24 mouse cellular contexts compared by ENCODE assay signal in genomic region chr13:118483031-118483430, GRCm38 (mm10).
DNase-seq lines count a peak whose midpoint lies in the region; ATAC-seq and TF ChIP-seq lines count a peak whose summit lies in the region.
"Had no signal": no experiment of that assay in that cellular context is flagged by ENCODE, and none has a peak within 500 bp of the region (broad histone marks: within the 10 kb centered on the region; RNA-seq: fewer than 3 reads in every experiment).

No protein-coding gene starts in this region.

- TF ChIP-seq POLR2A in brain, embryonic 14.5 days (IDR thresholded peaks at IDR 0.05; ENCODE audit: borderline replicate concordance, extremely low read depth, insufficient read depth, insufficient read length, poor library complexity, severe bottlenecking), result no peak

- DNase-seq in embryonic facial prominence, embryonic 11.5 days (ENCODE audit: low spot score), result peak; percentile 47
- no peak for DNase-seq in embryonic facial prominence, embryonic 10.5 days (ENCODE audit: low spot score)
- DNase-seq in heart, adult 11 months, result no peak
- no peak for DNase-seq in midbrain, postnatal 0 days (ENCODE audit: low spot score)
- peak; percentile 12 for DNase-seq in brain, embryonic 14.5 days (ENCODE audit: low read depth)
- no peak for DNase-seq in liver, postnatal 0 days
- DNase-seq: adrenal gland, adult 2 months; adrenal gland, postnatal 25 days; cerebellum, adult 2 months; cerebellum, postnatal 14 days; gastrocnemius, postnatal 10 days; heart, adult 2 months; heart, postnatal 4 days; kidney, adult 8-10 months had no signal

- 71% methylated on average over 8 of the region's 8 CpGs for WGBS in embryonic facial prominence, embryonic 11.5 days
- 66% methylated on average over 8 of the region's 8 CpGs for WGBS in embryonic facial prominence, embryonic 10.5 days
- 20% methylated on average over 8 of the region's 8 CpGs for WGBS in heart, embryonic 15.5 days
- 56% methylated on average over 8 of the region's 8 CpGs for WGBS in midbrain, embryonic 15.5 days
- WGBS in midbrain, postnatal 0 days, result 39% methylated on average over 8 of the region's 8 CpGs
- WGBS in liver, postnatal 0 days (ENCODE audit: insufficient replicate concordance), result 66% methylated on average over 8 of the region's 8 CpGs

- no peaks in the 10 kb centered on the region for H3K4me1 ChIP-seq in embryonic facial prominence, embryonic 11.5 days (ENCODE audit: control insufficient read depth, insufficient read depth, low read length)
- H3K4me1 ChIP-seq in embryonic facial prominence, embryonic 10.5 days, result 0 out of 2 replicates have a peak, but pooled peaks cover 14% of the 10 kb centered on the region
- 0 out of 2 replicates have a peak, but pooled peaks cover 3% of the 10 kb centered on the region for H3K4me1 ChIP-seq in heart, embryonic 15.5 days (replicated peaks)
- peaks cover 5% of the 10 kb centered on the region for H3K4me1 ChIP-seq in midbrain, embryonic 15.5 days
- H3K4me1 ChIP-seq in midbrain, postnatal 0 days (ENCODE audit: insufficient read depth, low read length), result peaks cover 3% of the 10 kb centered on the region; the same call in 1 of the 2 replicates
- H3K4me1 ChIP-seq in liver, postnatal 0 days (ENCODE audit: insufficient read depth), result no peaks in the 10 kb centered on the region
- H3K4me1 ChIP-seq: embryonic facial prominence, embryonic 13.5 days; forebrain, embryonic 12.5 days; hindbrain, embryonic 12.5 days had no signal

- no peak overlapping the region for H3K27ac ChIP-seq in embryonic facial prominence, embryonic 11.5 days (replicated peaks; ENCODE audit: low read depth, low read length)
- no peak overlapping the region for H3K27ac ChIP-seq in embryonic facial prominence, embryonic 10.5 days (replicated peaks)
- H3K27ac ChIP-seq in heart, embryonic 15.5 days, result no peak overlapping the region
- no peak overlapping the region for H3K27ac ChIP-seq in midbrain, embryonic 15.5 days
- no peak overlapping the region for H3K27ac ChIP-seq in midbrain, postnatal 0 days (ENCODE audit: low read depth, low read length)
- H3K27ac ChIP-seq in liver, postnatal 0 days (ENCODE audit: low read depth), result no peak overlapping the region
- H3K27ac ChIP-seq: embryonic facial prominence, embryonic 13.5 days; forebrain, embryonic 12.5 days; heart, adult 2 months; hindbrain, embryonic 12.5 days had no signal

- no peak overlapping the region for H3K9ac ChIP-seq in embryonic facial prominence, embryonic 11.5 days (replicated peaks; ENCODE audit: low read length)
- H3K9ac ChIP-seq in heart, embryonic 15.5 days, result no peak overlapping the region
- H3K9ac ChIP-seq in midbrain, embryonic 15.5 days, result no peak overlapping the region
- H3K9ac ChIP-seq in midbrain, postnatal 0 days (replicated peaks; ENCODE audit: low read length, poor library complexity, severe bottlenecking), result no peak overlapping the region
- no peak overlapping the region for H3K9ac ChIP-seq in liver, postnatal 0 days (replicated peaks)
- H3K9ac ChIP-seq: embryonic facial prominence, embryonic 13.5 days; forebrain, embryonic 12.5 days; hindbrain, embryonic 12.5 days had no signal

- ATAC-seq in embryonic facial prominence, embryonic 11.5 days (replicated peaks; ENCODE audit: insufficient number of reproducible peaks, low FRiP score, low TSS enrichment, low read depth), result no peak
- ATAC-seq in heart, embryonic 15.5 days (replicated peaks; ENCODE audit: insufficient number of reproducible peaks, insufficient read depth, low FRiP score, low read depth), result no peak; the same call in 1 of the 2 replicates
- peak; percentile 76; the same call in 1 of the 2 replicates for ATAC-seq in midbrain, embryonic 15.5 days (replicated peaks)
- ATAC-seq in midbrain, postnatal 0 days (ENCODE audit: low FRiP score), result no peak
- ATAC-seq in liver, postnatal 0 days, result no peak
- ATAC-seq: forebrain, embryonic 16.5 days; hindbrain, embryonic 16.5 days; inflammation-experienced regulatory T-cells, adult 6 months; intestine, postnatal 0 days had no signal

- no peak for TF ChIP-seq EP300 in liver, postnatal 0 days (IDR thresholded peaks at IDR 0.05; ENCODE audit: low read depth)

- H3K4me2 ChIP-seq in embryonic facial prominence, embryonic 11.5 days (ENCODE audit: low read depth, low read length), result no peak overlapping the region
- peak overlapping the region; percentile 31; the same call in 1 of the 2 replicates for H3K4me2 ChIP-seq in heart, embryonic 15.5 days
- no peak overlapping the region for H3K4me2 ChIP-seq in midbrain, embryonic 15.5 days
- no peak overlapping the region for H3K4me2 ChIP-seq in midbrain, postnatal 0 days (ENCODE audit: low read depth, low read length, poor library complexity, severe bottlenecking)
- no peak overlapping the region for H3K4me2 ChIP-seq in liver, postnatal 0 days (ENCODE audit: low read depth, low read length)
- H3K4me2 ChIP-seq: embryonic facial prominence, embryonic 13.5 days; forebrain, embryonic 12.5 days; hindbrain, embryonic 12.5 days had no signal

- TF ChIP-seq CTCF in midbrain, postnatal 0 days (IDR thresholded peaks at IDR 0.05), result no peak
- TF ChIP-seq CTCF in brain, embryonic 14.5 days (IDR thresholded peaks at IDR 0.05; ENCODE audit: borderline replicate concordance, extremely low read depth, insufficient read depth, insufficient read length), result no peak
- no peak for TF ChIP-seq CTCF in liver, postnatal 0 days (IDR thresholded peaks at IDR 0.05; ENCODE audit: low read depth)

- H3K9me3 ChIP-seq in embryonic facial prominence, embryonic 11.5 days (replicated peaks; ENCODE audit: control insufficient read depth, low read length), result no peaks in the 10 kb centered on the region
- H3K9me3 ChIP-seq in embryonic facial prominence, embryonic 10.5 days, result no peaks in the 10 kb centered on the region
- H3K9me3 ChIP-seq in heart, embryonic 15.5 days (replicated peaks), result no peaks in the 10 kb centered on the region
- no peaks in the 10 kb centered on the region for H3K9me3 ChIP-seq in midbrain, embryonic 15.5 days
- H3K9me3 ChIP-seq in midbrain, postnatal 0 days (ENCODE audit: low read length), result no peaks in the 10 kb centered on the region
- H3K9me3 ChIP-seq in liver, postnatal 0 days (ENCODE audit: low read length), result no peaks in the 10 kb centered on the region
- H3K9me3 ChIP-seq: embryonic facial prominence, embryonic 13.5 days; forebrain, embryonic 12.5 days; hindbrain, embryonic 12.5 days had no signal

- no peaks in the 10 kb centered on the region for H3K27me3 ChIP-seq in embryonic facial prominence, embryonic 11.5 days (ENCODE audit: control insufficient read depth, insufficient read depth, low read length)
- H3K27me3 ChIP-seq in embryonic facial prominence, embryonic 10.5 days (replicated peaks; ENCODE audit: low read depth, poor library complexity, severe bottlenecking), result no peaks in the 10 kb centered on the region
- no peaks in the 10 kb centered on the region for H3K27me3 ChIP-seq in heart, embryonic 15.5 days
- no peaks in the 10 kb centered on the region for H3K27me3 ChIP-seq in midbrain, embryonic 15.5 days (replicated peaks)
- no peaks in the 10 kb centered on the region for H3K27me3 ChIP-seq in midbrain, postnatal 0 days (ENCODE audit: insufficient read depth, low read length)
- H3K27me3 ChIP-seq in liver, postnatal 0 days (ENCODE audit: insufficient read depth, low read length), result no peaks in the 10 kb centered on the region
- H3K27me3 ChIP-seq: CH12.LX; embryonic facial prominence, embryonic 13.5 days; forebrain, embryonic 12.5 days; hindbrain, embryonic 12.5 days had no signal

- H3K4me3 ChIP-seq in embryonic facial prominence, embryonic 11.5 days (ENCODE audit: low read depth, low read length), result no peak overlapping the region
- H3K4me3 ChIP-seq in embryonic facial prominence, embryonic 10.5 days, result no peak overlapping the region
- H3K4me3 ChIP-seq in heart, embryonic 15.5 days, result no peak overlapping the region
- no peak overlapping the region for H3K4me3 ChIP-seq in midbrain, embryonic 15.5 days
- no peak overlapping the region for H3K4me3 ChIP-seq in midbrain, postnatal 0 days (ENCODE audit: low read depth, low read length)
- no peak overlapping the region for H3K4me3 ChIP-seq in liver, postnatal 0 days (ENCODE audit: low read depth, low read length)
- H3K4me3 ChIP-seq: embryonic facial prominence, embryonic 13.5 days; forebrain, embryonic 12.5 days; heart, adult 2 months; hindbrain, embryonic 12.5 days had no signal

- H3K36me3 ChIP-seq in embryonic facial prominence, embryonic 11.5 days (replicated peaks; ENCODE audit: control insufficient read depth, insufficient read depth, low read depth, low read length), result no peaks in the 10 kb centered on the region
- H3K36me3 ChIP-seq in embryonic facial prominence, embryonic 10.5 days (replicated peaks), result no peaks in the 10 kb centered on the region
- no peaks in the 10 kb centered on the region for H3K36me3 ChIP-seq in heart, embryonic 15.5 days
- no peaks in the 10 kb centered on the region for H3K36me3 ChIP-seq in midbrain, embryonic 15.5 days (replicated peaks)
- H3K36me3 ChIP-seq in midbrain, postnatal 0 days (ENCODE audit: insufficient read depth, low read length), result no peaks in the 10 kb centered on the region
- no peaks in the 10 kb centered on the region for H3K36me3 ChIP-seq in liver, postnatal 0 days (replicated peaks; ENCODE audit: insufficient read depth, low read length)
- H3K36me3 ChIP-seq: embryonic facial prominence, embryonic 13.5 days; forebrain, embryonic 12.5 days; hindbrain, embryonic 12.5 days had no signal

Comparison
In these comparisons a context has a peak if more than half of its experiments do, and no peak if none do; other contexts are left out.
1. DNase-seq: peak in embryonic facial prominence, embryonic 11.5 days (single experiment) and brain, embryonic 14.5 days (single experiment); none in embryonic facial prominence, embryonic 10.5 days (single experiment), heart, adult 11 months (single experiment), midbrain, postnatal 0 days (single experiment) and liver, postnatal 0 days (single experiment).